Mouse (Mus musculus) cerebellum, adult 2 months (tissue): Measurements from ENCODE around the gene Thsd7b.

Experiments
- CTCF ChIP-seq: fragments of 200-500 bp; IDR thresholded peaks from 2 replicates; pipeline ENCODE4 v1.5.1; 2011; ENCODE audit warnings: low read depth, mild to moderate bottlenecking, control low read depth, low read length, moderate library complexity, borderline replicate concordance; ENCODE audit not compliant: insufficient read depth
- POLR2A ChIP-seq: fragments of 200-500 bp; IDR thresholded peaks from 2 replicates; pipeline ENCODE4 v1.6.1; 2011; ENCODE audit warnings: low read length, control low read depth, borderline replicate concordance; ENCODE audit not compliant: insufficient read depth

DNA sequence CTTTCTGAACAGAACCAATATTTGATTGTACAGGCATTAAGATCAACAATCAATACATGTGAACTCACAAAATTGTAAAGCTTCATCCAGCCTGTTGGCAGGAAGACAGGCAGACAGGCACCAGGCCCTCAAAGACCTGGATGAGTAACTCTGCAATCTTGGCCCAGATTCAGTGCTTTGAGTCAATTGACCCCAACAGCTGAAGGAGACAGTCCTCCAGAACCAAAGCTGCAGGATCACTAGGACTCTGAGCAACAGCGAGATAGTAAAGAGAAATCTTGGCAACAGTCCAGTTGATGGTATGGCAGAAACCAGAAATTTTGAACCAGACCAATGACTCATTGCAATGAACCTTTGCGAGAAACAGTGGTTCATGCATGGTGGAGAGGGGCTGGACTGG is 458.9 kb downstream of the Thsd7b start:
- TF ChIP-seq CTCF (no peak), POLR2A (no peak)
